Mouse (Mus musculus): ENCODE data around the gene Ctnnd1. TPM values are rescaled to one million over a fixed set of nuclear protein-coding genes. Genes with fewer than 3 reads are reported as not detected.

Gene Ctnnd1
- polyA plus RNA-seq, 1 experiment from 2014 or later: 38.2 TPM

- 26% methylated on average over 12 of the region's 12 CpGs for WGBS
- no peak overlapping the region for H3K4me2 ChIP-seq (replicated peaks; ENCODE audit: low read depth, low read length)
- H3K9me3 ChIP-seq (ENCODE audit: low read length): no peaks in the 10 kb centered on the region
- peak; percentile 43 for ATAC-seq
- no peaks in the 10 kb centered on the region for H3K36me3 ChIP-seq (ENCODE audit: insufficient read depth, low read length)
- no peaks in the 10 kb centered on the region for H3K27me3 ChIP-seq (replicated peaks; ENCODE audit: insufficient read depth, low read length)
- peak overlapping the region; percentile 32; the same call in 1 of the 2 replicates for H3K27ac ChIP-seq (ENCODE audit: low read length)
- H3K4me3 ChIP-seq (ENCODE audit: low read depth, low read length): no peak overlapping the region
- no peak overlapping the region for H3K9ac ChIP-seq (replicated peaks; ENCODE audit: low read depth)
- no peaks in the 10 kb centered on the region for H3K4me1 ChIP-seq (ENCODE audit: insufficient read depth, low read depth, low read length)
- TF ChIP-seq EP300 (IDR thresholded peaks at IDR 0.05): no peak
- peak; percentile 61 for DNase-seq (ENCODE audit: low spot score)
Measured at GRCm38 (mm10) chr2:84666081-84666480, 15.5 kb upstream of the Ctnnd1 start.

- no peaks in the 10 kb centered on the region for H3K27me3 ChIP-seq (replicated peaks; ENCODE audit: insufficient read depth, low read length)
- no peaks in the 10 kb centered on the region for H3K4me1 ChIP-seq (ENCODE audit: insufficient read depth, low read depth, low read length)
- peak; percentile 72 for DNase-seq (ENCODE audit: low spot score)
- WGBS: 38% methylated on average over 2 of the region's 2 CpGs
- ATAC-seq: 0 out of 2 replicates have a peak, but pooled peaks have one; percentile 34
- no peaks in the 10 kb centered on the region for H3K36me3 ChIP-seq (ENCODE audit: insufficient read depth, low read length)
- H3K27ac ChIP-seq (ENCODE audit: low read length): no peak overlapping the region
- H3K4me3 ChIP-seq (ENCODE audit: low read depth, low read length): no peak overlapping the region
- H3K9me3 ChIP-seq (ENCODE audit: low read length): no peaks in the 10 kb centered on the region
- H3K4me2 ChIP-seq (replicated peaks; ENCODE audit: low read depth, low read length): no peak overlapping the region
- no peak for TF ChIP-seq EP300 (IDR thresholded peaks at IDR 0.05)
- peak; percentile 70 for TF ChIP-seq CTCF (IDR thresholded peaks at IDR 0.05)
- no peak overlapping the region for H3K9ac ChIP-seq (replicated peaks; ENCODE audit: low read depth)
Measured at GRCm38 (mm10) chr2:84662866-84663265, 12.3 kb upstream of the Ctnnd1 start.

- TF ChIP-seq CTCF (IDR thresholded peaks at IDR 0.05) (peak; percentile 83), EP300 (IDR thresholded peaks at IDR 0.05) (no peak)
- Histone ChIP-seq H3K9ac (replicated peaks; ENCODE audit: low read depth) (no peak overlapping the region), H3K27ac (ENCODE audit: low read length) (no peak overlapping the region), H3K27me3 (replicated peaks; ENCODE audit: insufficient read depth, low read length) (no peaks in the 10 kb centered on the region), H3K36me3 (ENCODE audit: insufficient read depth, low read length) (no peaks in the 10 kb centered on the region), H3K4me3 (ENCODE audit: low read depth, low read length) (no peak overlapping the region), H3K9me3 (ENCODE audit: low read length) (no peaks in the 10 kb centered on the region), H3K4me2 (replicated peaks; ENCODE audit: low read depth, low read length) (no peak overlapping the region), H3K4me1 (ENCODE audit: insufficient read depth, low read depth, low read length) (no peaks in the 10 kb centered on the region)
- 60% methylated on average over 3 of the region's 3 CpGs for WGBS
- DNase-seq (ENCODE audit: low spot score): peak; percentile 82
- peak; percentile 63; the same call in 1 of the 2 replicates for ATAC-seq
Measured at GRCm38 (mm10) chr2:84660253-84660652, 9.7 kb upstream of the Ctnnd1 start.

- TF ChIP-seq EP300 (IDR thresholded peaks at IDR 0.05) (no peak), CTCF (IDR thresholded peaks at IDR 0.05) (no peak)
- ATAC-seq: no peak
- no peaks in the 10 kb centered on the region for H3K9me3 ChIP-seq (ENCODE audit: low read length)
- DNase-seq (ENCODE audit: low spot score): no peak
- no peaks in the 10 kb centered on the region for H3K36me3 ChIP-seq (ENCODE audit: insufficient read depth, low read length)
- H3K27me3 ChIP-seq (replicated peaks; ENCODE audit: insufficient read depth, low read length): no peaks in the 10 kb centered on the region
- 94% methylated on average over 31 of the region's 32 CpGs for WGBS
- H3K27ac ChIP-seq (ENCODE audit: low read length): no peak within 1 kb of the TSS
- H3K4me3 ChIP-seq (ENCODE audit: low read depth, low read length): no peak within 1 kb of the TSS
- H3K4me2 ChIP-seq (replicated peaks; ENCODE audit: low read depth, low read length): no peak within 1 kb of the TSS
- no peaks in the 10 kb centered on the region for H3K4me1 ChIP-seq (ENCODE audit: insufficient read depth, low read depth, low read length)
- no peak within 1 kb of the TSS for H3K9ac ChIP-seq (replicated peaks; ENCODE audit: low read depth)
Measured at GRCm38 (mm10) chr2:84658806-84659205, 8.2 kb upstream of the Ctnnd1 start, which contains the start of gene Btbd18. Gene Btbd18 (plus strand): TSS chr2:84659079.

GRCm38 (mm10) chr2:84655864-84656263, 5.3 kb upstream of the Ctnnd1 start:
- no peak overlapping the region for H3K9ac ChIP-seq (replicated peaks; ENCODE audit: low read depth)
- no peak for ATAC-seq
- WGBS: 58% methylated on average over 1 of the region's 1 CpGs

GRCm38 (mm10) chr2:84653354-84653753, 2.8 kb upstream of the Ctnnd1 start:
- Histone ChIP-seq H3K9me3 (ENCODE audit: low read length) (no peaks in the 10 kb centered on the region), H3K36me3 (ENCODE audit: insufficient read depth, low read length) (no peaks in the 10 kb centered on the region), H3K27ac (ENCODE audit: low read length) (no peak overlapping the region), H3K9ac (replicated peaks; ENCODE audit: low read depth) (no peak overlapping the region), H3K27me3 (replicated peaks; ENCODE audit: insufficient read depth, low read length) (no peaks in the 10 kb centered on the region), H3K4me2 (replicated peaks; ENCODE audit: low read depth, low read length) (no peak overlapping the region), H3K4me1 (ENCODE audit: insufficient read depth, low read depth, low read length) (no peaks in the 10 kb centered on the region; the same call in 1 of the 2 replicates), H3K4me3 (ENCODE audit: low read depth, low read length) (no peak overlapping the region)
- DNase-seq (ENCODE audit: low spot score): no peak
- ATAC-seq: no peak
- no peak for TF ChIP-seq EP300 (IDR thresholded peaks at IDR 0.05)
- peak; percentile 56 for TF ChIP-seq CTCF (IDR thresholded peaks at IDR 0.05)

More at GRCm38 (mm10) chr2:84655864-84656263, 5.3 kb upstream of the Ctnnd1 start:
- no peak for TF ChIP-seq EP300 (IDR thresholded peaks at IDR 0.05)
- TF ChIP-seq CTCF (IDR thresholded peaks at IDR 0.05): no peak
- Histone ChIP-seq H3K9me3 (ENCODE audit: low read length) (no peaks in the 10 kb centered on the region), H3K27me3 (replicated peaks; ENCODE audit: insufficient read depth, low read length) (no peaks in the 10 kb centered on the region), H3K4me2 (replicated peaks; ENCODE audit: low read depth, low read length) (no peak overlapping the region), H3K4me3 (ENCODE audit: low read depth, low read length) (no peak overlapping the region), H3K36me3 (ENCODE audit: insufficient read depth, low read length) (no peaks in the 10 kb centered on the region), H3K27ac (ENCODE audit: low read length) (no peak overlapping the region), H3K4me1 (ENCODE audit: insufficient read depth, low read depth, low read length) (no peaks in the 10 kb centered on the region; the same call in 1 of the 2 replicates)
- DNase-seq (ENCODE audit: low spot score): no peak

- DNase-seq (ENCODE audit: low spot score) (peak; percentile 58), ATAC-seq (no peak)
- TF ChIP-seq CTCF (IDR thresholded peaks at IDR 0.05) (no peak), EP300 (IDR thresholded peaks at IDR 0.05) (no peak)
- peaks cover 3% of the 10 kb centered on the region for H3K4me1 ChIP-seq (ENCODE audit: insufficient read depth, low read depth, low read length)
- H3K4me2 ChIP-seq (replicated peaks; ENCODE audit: low read depth, low read length): peak overlapping the region; percentile 66
- no peaks in the 10 kb centered on the region for H3K36me3 ChIP-seq (ENCODE audit: insufficient read depth, low read length)
- H3K4me3 ChIP-seq (ENCODE audit: low read depth, low read length): peak overlapping the region; percentile 73
- no peaks in the 10 kb centered on the region for H3K27me3 ChIP-seq (replicated peaks; ENCODE audit: insufficient read depth, low read length)
- H3K27ac ChIP-seq (ENCODE audit: low read length): peak overlapping the region; percentile 96
- H3K9ac ChIP-seq (replicated peaks; ENCODE audit: low read depth): peak overlapping the region; percentile 80
- H3K9me3 ChIP-seq (ENCODE audit: low read length): no peaks in the 10 kb centered on the region
- WGBS: 1% methylated on average over 10 of the region's 10 CpGs
Measured at GRCm38 (mm10) chr2:84649674-84650073, 891 bp downstream of the Ctnnd1 start.

Data from lung, postnatal 0 days (tissue).